Mouse (Mus musculus): Measurements from ENCODE around the gene Abi3.

DNA sequence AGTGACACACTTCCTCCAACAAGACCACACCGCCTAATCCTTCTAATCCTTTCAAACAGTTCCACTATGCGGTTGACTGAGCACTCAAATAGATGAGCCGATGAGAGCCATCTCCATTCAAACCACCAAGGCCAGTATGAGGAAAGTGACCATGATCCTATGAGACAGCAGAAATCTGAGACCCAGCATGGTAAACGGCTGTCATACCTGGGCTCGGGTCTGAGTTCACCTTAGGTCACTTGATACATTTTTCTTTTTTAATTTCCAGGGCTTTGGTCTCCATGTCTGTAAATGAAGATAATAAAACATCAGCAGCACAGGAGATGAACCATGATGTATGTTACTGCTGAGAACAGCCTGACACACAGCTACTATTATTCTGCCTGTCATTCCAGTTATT is 34.4 kb downstream of the Abi3 start:
- no peak for TF ChIP-seq GATA1 (IDR thresholded peaks at IDR 0.05; ENCODE audit: borderline replicate concordance, low read length)
- TF ChIP-seq FLI1 (IDR thresholded peaks at IDR 0.05; ENCODE audit: low read length) = no peak
